Mouse (Mus musculus) kidney, adult 2 months (tissue): Measurements from ENCODE around the gene Spout1. TPM values are rescaled to one million over a fixed set of nuclear protein-coding genes. Genes with fewer than 3 reads are reported as not detected.

Experiments used
- DNase-seq: peaks from one replicate; pipeline ENCODE4 v3.0.0; 2021
- H3K27ac ChIP-seq: fragments of 200-500 bp; 2 replicates; pipeline ENCODE4 v1.5.1; 2012; ENCODE audit warnings: low read depth, low read length, control low read depth, inconsistent platforms; ENCODE audit not compliant: insufficient read depth
- H3K27me3 ChIP-seq: fragments of 200-500 bp; replicated peaks from 2 replicates; pipeline ENCODE4 v1.6.1; 2012; ENCODE audit warnings: mild to moderate bottlenecking, moderate library complexity, low read length, inconsistent platforms; ENCODE audit not compliant: control insufficient read depth, insufficient read depth
- H3K36me3 ChIP-seq: fragments of 200-500 bp; 2 replicates; pipeline ENCODE4 v1.6.1; 2012; ENCODE audit warnings: mild to moderate bottlenecking, moderate library complexity, low read length, inconsistent platforms; ENCODE audit not compliant: control insufficient read depth, insufficient read depth
- H3K4me1 ChIP-seq: fragments of 200-500 bp; 2 replicates; pipeline ENCODE4 v1.6.1; 2011; ENCODE audit warnings: low read length; ENCODE audit not compliant: control insufficient read depth, insufficient read depth
- H3K4me3 ChIP-seq: fragments of 200-500 bp; 2 replicates; pipeline ENCODE4 v1.5.1; 2011; ENCODE audit warnings: mild to moderate bottlenecking, low read depth, low read length, control low read depth; ENCODE audit not compliant: insufficient read depth
- CTCF ChIP-seq: fragments of 200-500 bp; conservative IDR thresholded peaks from 2 replicates; pipeline ENCODE4 v1.5.1; 2011; ENCODE audit warnings: low read depth, mild to moderate bottlenecking, control low read depth, low read length, moderate library complexity, mixed read lengths; ENCODE audit not compliant: insufficient read depth, insufficient read length
- POLR2A ChIP-seq: fragments of 200-500 bp; IDR thresholded peaks from one replicate; pipeline ENCODE4 v1.6.1; 2011; ENCODE audit warnings: low read depth, low read length, control low read depth
- WGBS: fragments of 180-500 bp; shearing (Covaris S2); methylation state at CpG from one replicate; pipeline ENCODE4 v1.1.7; 2018; 5-methylcytosine and 5-hydroxymethylcytosine counted together
- polyA plus RNA-seq: library from polyadenylated mRNA; depleted of rRNA; stranded (reverse); fragments of >200 nt; gene quantifications from 2 replicates; pipeline ENCODE4 v1.2.3, GENCODE M21; 2012

Gene Spout1
- polyA plus RNA-seq, 1 experiment, result 23.6 TPM

DNA sequence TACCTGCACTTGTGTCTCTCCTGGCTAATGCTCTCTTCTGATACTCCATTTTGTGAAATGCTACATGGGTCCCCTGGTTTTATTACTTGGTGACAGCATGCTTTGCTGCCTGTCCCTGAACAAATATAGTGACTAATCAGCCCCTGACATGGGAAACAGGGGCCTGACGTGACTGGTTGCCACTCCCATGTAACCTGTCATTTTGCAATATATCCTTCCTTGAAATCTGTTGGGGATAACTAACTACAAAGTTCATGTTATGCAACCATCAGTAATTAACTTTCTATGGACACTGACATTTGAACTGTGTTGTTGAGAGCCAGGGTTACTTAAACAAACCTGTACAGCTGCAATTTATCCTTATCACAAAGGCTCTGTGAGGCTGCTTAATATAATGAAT is 21.7 kb upstream of the Spout1 start:
- Histone ChIP-seq H3K27ac (peak overlapping the region; percentile 66), H3K4me3 (no peak overlapping the region), H3K4me1 (peaks cover 21% of the 10 kb centered on the region; the same call in 1 of the 2 replicates), H3K27me3 (no peaks in the 10 kb centered on the region), H3K36me3 (no peaks in the 10 kb centered on the region)
- WGBS, result 38% methylated on average over 1 of the region's 1 CpGs
- peak; percentile 58 for DNase-seq
- TF ChIP-seq POLR2A, result no peak
- TF ChIP-seq CTCF, result no peak

DNA sequence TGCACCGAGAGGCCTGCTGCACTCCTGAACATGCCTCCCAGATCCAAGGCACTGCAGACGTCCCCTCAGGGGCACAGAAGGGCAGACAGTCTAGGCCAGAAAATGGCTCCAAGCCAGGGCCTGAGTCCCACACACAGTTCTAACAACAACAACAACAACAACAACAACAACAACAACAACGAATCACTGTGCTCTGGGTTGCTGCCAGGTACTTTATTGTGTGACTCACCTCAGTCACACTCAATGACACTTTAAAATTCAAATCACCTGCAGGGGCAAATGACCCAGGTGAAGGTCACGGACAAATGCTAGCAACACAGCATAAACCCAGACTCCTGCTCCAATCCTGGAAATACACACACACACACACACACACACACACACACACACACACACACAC is 19.8 kb upstream of the Spout1 start:
- TF ChIP-seq CTCF, result no peak
- TF ChIP-seq POLR2A, result no peak
- Histone ChIP-seq H3K4me3 (no peak overlapping the region), H3K4me1 (peaks cover 19% of the 10 kb centered on the region; the same call in 1 of the 2 replicates), H3K27ac (peak overlapping the region; percentile 67), H3K27me3 (no peaks in the 10 kb centered on the region), H3K36me3 (no peaks in the 10 kb centered on the region)
- peak; percentile 75 for DNase-seq
- WGBS, result 31% methylated on average over 4 of the region's 4 CpGs

- no peak overlapping the region for H3K27ac ChIP-seq
Observed at GRCm38 (mm10) chr2:30194656-30195055, 16.4 kb upstream of the Spout1 start.

GRCm38 (mm10) chr2:30191790-30192580 is 13.7 kb upstream of the Spout1 start:
- Histone ChIP-seq H3K36me3 (no peaks in the 10 kb centered on the region), H3K4me3 (no peak overlapping the region), H3K27me3 (no peaks in the 10 kb centered on the region), H3K4me1 (peaks cover 9% of the 10 kb centered on the region; the same call in 1 of the 2 replicates), H3K27ac (peak overlapping the region; percentile 58)
- TF ChIP-seq POLR2A (no peak), CTCF (no peak)
- DNase-seq, result peak; percentile 81
- 52% methylated on average over 12 of the region's 12 CpGs for WGBS

More at GRCm38 (mm10) chr2:30194656-30195055, 16.4 kb upstream of the Spout1 start:
- TF ChIP-seq POLR2A (no peak), CTCF (no peak)
- Histone ChIP-seq H3K4me1 (peaks cover 16% of the 10 kb centered on the region; the same call in 1 of the 2 replicates), H3K4me3 (no peak overlapping the region), H3K36me3 (no peaks in the 10 kb centered on the region), H3K27me3 (no peaks in the 10 kb centered on the region)
- DNase-seq, result no peak
- 81% methylated on average over 3 of the region's 3 CpGs for WGBS

DNA sequence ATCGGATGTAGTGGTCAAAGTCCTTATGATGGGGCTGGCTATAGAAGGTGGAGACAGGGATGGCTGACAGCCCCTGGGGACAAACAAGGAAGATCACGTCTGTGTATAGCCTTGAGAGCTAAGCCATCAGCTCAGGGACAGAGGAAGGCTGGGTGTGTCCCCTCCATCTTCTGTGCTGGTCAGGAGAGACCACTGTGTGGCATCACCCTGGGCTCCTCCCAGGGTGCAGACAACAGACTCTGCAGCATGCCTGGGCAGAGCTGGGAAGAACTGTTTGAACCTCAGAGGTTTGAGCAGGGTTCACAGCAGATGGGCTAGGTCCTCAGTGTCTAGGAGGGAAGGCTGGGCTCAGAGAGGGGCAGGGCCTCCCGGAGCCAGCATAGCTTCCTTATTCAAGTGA is 7.4 kb upstream of the Spout1 start:
- H3K27ac ChIP-seq, result no peak overlapping the region
- no peaks in the 10 kb centered on the region; the same call in 1 of the 2 replicates for H3K4me1 ChIP-seq
- DNase-seq, result no peak
- H3K4me3 ChIP-seq, result no peak overlapping the region
- WGBS, result 67% methylated on average over 3 of the region's 3 CpGs
- no peaks in the 10 kb centered on the region for H3K27me3 ChIP-seq
- no peaks in the 10 kb centered on the region for H3K36me3 ChIP-seq
- no peak for TF ChIP-seq POLR2A
- TF ChIP-seq CTCF, result no peak

GRCm38 (mm10) chr2:30185276-30185675 is 7.0 kb upstream of the Spout1 start:
- TF ChIP-seq POLR2A (no peak), CTCF (no peak)
- no peak overlapping the region for H3K4me3 ChIP-seq
- no peaks in the 10 kb centered on the region for H3K36me3 ChIP-seq
- H3K27me3 ChIP-seq, result no peaks in the 10 kb centered on the region
- WGBS, result 96% methylated on average over 6 of the region's 6 CpGs
- H3K4me1 ChIP-seq, result no peaks in the 10 kb centered on the region; the same call in 1 of the 2 replicates
- DNase-seq, result no peak
- H3K27ac ChIP-seq, result no peak overlapping the region

GRCm38 (mm10) chr2:30183721-30184120 is 5.5 kb upstream of the Spout1 start:
- TF ChIP-seq POLR2A (no peak), CTCF (no peak)
- peak; percentile 87 for DNase-seq
- Histone ChIP-seq H3K27ac (peak overlapping the region; percentile 49; the same call in 1 of the 2 replicates), H3K36me3 (no peaks in the 10 kb centered on the region), H3K27me3 (no peaks in the 10 kb centered on the region), H3K4me1 (no peaks in the 10 kb centered on the region; the same call in 1 of the 2 replicates), H3K4me3 (no peak overlapping the region)
- 36% methylated on average over 3 of the region's 3 CpGs for WGBS
